Mouse (Mus musculus): Measurements from ENCODE around the gene Fam117a.

DNA sequence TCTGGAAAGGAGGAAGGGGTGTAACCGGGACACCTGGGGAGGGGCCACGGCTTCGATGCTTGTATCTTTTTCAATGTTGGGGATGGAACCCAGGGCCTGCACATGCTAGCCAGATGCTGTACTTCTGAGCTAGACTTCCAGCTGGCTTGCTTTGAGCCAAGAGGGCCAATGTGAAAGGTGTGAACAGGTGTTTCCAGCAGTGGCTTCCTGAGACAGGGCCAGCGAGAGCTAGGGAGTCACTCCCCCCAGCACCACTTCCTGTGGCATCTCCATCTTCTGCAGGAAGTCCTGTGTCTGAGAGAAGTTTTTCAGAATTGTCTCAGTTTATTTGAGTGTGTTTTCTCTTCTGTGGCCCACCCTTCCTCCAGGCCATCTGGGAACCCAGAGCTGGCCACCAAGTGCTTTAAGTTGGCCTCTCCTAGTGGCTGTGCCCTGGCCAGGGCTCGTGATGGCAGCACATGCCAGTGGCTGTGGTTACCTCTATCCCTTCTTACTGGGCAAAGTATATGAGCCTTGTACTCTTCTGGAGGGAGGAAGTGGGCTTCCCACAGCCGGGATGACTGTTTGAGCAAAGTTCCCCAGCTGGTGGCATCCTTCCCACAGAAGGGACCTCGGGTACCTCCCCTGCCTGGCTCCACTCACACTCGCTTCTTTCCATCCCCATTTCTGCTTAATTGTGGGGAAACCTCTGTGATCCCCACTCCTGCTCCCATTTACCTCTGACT is 30.4 kb downstream of the Fam117a start:
- TF ChIP-seq TAL1 (conservative IDR thresholded peaks at IDR 0.05; ENCODE audit: low read depth, low read length): no peak
- no peak for TF ChIP-seq GATA1 (IDR thresholded peaks at IDR 0.05; ENCODE audit: borderline replicate concordance, low read length)

Data from G1E (cell line).